Mouse (Mus musculus) midbrain, embryonic 10.5 days (tissue): ENCODE results near the gene Ptpn1. TPM values are rescaled to one million over a fixed set of nuclear protein-coding genes. Genes with fewer than 3 reads are reported as not detected.
A peak's percentile ranks its signal among the peaks of the same experiment; 100 is the strongest.

ENCODE experiments used
- DNase-seq: peaks from one replicate; pipeline ENCODE4 v3.0.0-alpha.2; 2017; ENCODE audit warnings: low spot score
- H3K27ac ChIP-seq: fragments of 300-500 bp; sonication (generic); replicated peaks from 2 replicates; pipeline ENCODE4 v1.5.1; 2016; ENCODE audit warnings: mild to moderate bottlenecking
- H3K27me3 ChIP-seq: fragments of 300-500 bp; sonication (generic); 2 replicates; pipeline ENCODE4 v1.6.1; 2016; ENCODE audit warnings: low read depth, mild to moderate bottlenecking; ENCODE audit not compliant: poor library complexity, severe bottlenecking
- H3K36me3 ChIP-seq: fragments of 300-500 bp; sonication (generic); 2 replicates; pipeline ENCODE4 v1.6.1; 2016; ENCODE audit warnings: mild to moderate bottlenecking, moderate library complexity
- H3K4me1 ChIP-seq: fragments of 300-500 bp; sonication (generic); 2 replicates; pipeline ENCODE4 v1.6.1; 2016
- H3K4me3 ChIP-seq: fragments of 300-500 bp; sonication (generic); 2 replicates; pipeline ENCODE4 v1.5.1; 2016; ENCODE audit warnings: mild to moderate bottlenecking, moderate library complexity
- H3K9me3 ChIP-seq: fragments of 300-500 bp; sonication (generic); replicated peaks from 2 replicates; pipeline ENCODE4 v1.6.1; 2016; ENCODE audit warnings: mild to moderate bottlenecking
- WGBS: fragments of 180-500 bp; shearing (Covaris S2); methylation state at CpG from one replicate; pipeline ENCODE4 v1.1.7; 2016; 5-methylcytosine and 5-hydroxymethylcytosine counted together
- polyA plus RNA-seq: library from polyadenylated mRNA; unstranded; fragments of >200 nt; fragmentation: Nextera tagmentation; extraction: Ambion mirVana; gene quantifications from 2 replicates; pipeline ENCODE4 v1.2.1, GENCODE M21; 2016

Gene Ptpn1
- polyA plus RNA-seq, 1 experiment from 2014 or later = 79.2 TPM

DNA sequence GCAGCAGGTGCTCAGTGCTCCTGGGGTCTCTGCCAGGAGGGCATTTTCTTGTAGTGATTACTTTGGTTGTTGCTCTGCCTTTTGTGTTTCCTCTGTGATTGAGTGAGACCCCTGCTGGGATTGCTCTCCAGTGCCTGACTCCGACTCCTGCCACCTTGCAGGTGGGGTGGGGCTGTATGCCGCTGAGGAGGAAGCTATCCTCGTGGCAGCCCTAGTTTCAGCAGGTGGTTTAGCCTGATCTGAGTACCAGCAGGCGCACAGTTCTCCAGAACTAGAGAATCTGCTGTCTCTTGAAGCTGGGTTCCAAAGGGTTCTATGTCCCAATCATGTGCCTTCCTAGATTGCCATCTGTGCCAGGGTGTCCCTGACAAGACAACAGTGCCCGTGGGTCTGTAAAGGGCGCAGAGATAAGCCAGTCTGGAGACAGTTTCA lies 9.9 kb downstream of the Ptpn1 start:
- H3K36me3 ChIP-seq = no peaks in the 10 kb centered on the region
- H3K9me3 ChIP-seq = no peaks in the 10 kb centered on the region
- no peak overlapping the region for H3K4me3 ChIP-seq
- no peak for DNase-seq
- H3K27ac ChIP-seq = peak overlapping the region; percentile 46; the same call in 1 of the 2 replicates
- no peaks in the 10 kb centered on the region for H3K27me3 ChIP-seq
- peaks cover 67% of the 10 kb centered on the region for H3K4me1 ChIP-seq
- 46% methylated on average over 6 of the region's 6 CpGs for WGBS

DNA sequence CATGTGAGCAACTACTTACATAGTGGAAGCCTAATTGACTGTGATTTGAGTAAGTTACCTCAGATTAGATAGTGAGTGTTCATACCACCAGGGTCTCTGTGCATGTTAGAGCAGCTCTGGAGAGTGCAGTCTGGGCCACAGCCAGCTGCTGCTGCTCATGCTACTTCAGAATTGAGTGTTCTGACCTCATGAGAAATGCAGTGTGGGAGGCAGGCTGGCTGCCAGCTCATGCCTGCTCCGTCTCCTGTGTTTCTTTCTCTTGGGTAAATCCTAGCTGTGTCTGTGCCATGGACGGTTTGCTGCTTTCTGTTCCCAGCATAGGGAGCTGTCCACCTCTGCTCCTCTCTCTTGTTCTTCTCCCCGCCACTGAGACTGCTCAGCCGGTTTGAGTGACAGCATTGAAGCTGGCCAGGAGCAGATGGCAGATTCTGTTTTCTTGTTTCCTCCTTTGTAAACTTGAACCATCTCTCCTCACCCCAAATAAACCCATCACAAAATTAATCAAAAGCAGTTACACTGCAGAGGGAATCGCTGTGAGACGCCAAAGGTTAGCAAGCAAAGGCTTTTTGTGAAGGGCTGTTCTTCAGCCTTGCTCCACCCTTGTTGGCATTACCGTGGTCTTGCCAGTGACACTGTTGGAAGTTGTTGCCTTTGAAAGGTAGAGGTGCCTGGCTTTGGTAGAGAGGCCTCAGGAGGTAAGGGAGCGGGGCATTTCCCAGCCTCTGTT lies 10.5 kb downstream of the Ptpn1 start:
- no peaks in the 10 kb centered on the region for H3K36me3 ChIP-seq
- H3K9me3 ChIP-seq = no peaks in the 10 kb centered on the region
- no peaks in the 10 kb centered on the region for H3K27me3 ChIP-seq
- H3K4me3 ChIP-seq = no peak overlapping the region
- H3K4me1 ChIP-seq = peaks cover 67% of the 10 kb centered on the region
- peak overlapping the region; percentile 50 for H3K27ac ChIP-seq
- 58% methylated on average over 8 of the region's 8 CpGs for WGBS
- peak; percentile 14 for DNase-seq

DNA sequence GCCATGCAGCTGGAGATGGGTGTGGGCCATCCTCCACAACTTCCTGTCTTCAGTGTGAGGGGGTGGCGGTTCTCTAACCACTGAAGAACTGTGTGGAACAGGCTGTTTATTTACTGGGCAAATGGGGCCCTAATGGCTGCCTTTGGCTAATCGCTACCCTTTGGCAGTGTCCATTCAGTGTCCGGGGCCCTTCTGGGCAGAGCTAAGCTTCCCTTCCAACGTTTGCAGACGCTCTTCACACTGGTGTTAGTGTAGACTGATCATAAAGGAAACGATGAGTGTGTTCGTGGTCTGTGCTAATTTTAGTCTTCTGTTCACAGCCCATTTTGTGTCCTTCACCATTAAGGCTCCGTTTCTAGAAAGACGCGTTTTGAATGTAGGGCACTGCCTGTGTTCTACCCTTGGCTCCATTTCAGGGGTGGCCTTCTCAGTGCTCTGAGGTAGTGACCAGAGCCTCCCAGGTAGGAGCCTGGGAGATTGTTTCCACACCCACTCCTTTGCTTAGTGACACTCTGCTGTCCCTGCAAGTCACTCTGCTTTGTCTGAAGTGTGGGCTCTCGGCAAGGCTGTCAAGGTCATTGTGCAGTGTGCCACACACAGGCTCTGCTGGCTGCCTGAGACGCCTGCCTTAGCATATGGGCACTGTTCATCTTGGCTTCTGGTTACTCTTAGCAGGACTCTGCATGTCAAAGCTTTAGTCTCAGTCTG lies 11.2 kb downstream of the Ptpn1 start:
- 88% methylated on average over 12 of the region's 12 CpGs for WGBS
- H3K36me3 ChIP-seq = no peaks in the 10 kb centered on the region
- H3K9me3 ChIP-seq = no peaks in the 10 kb centered on the region
- H3K27ac ChIP-seq = peak overlapping the region; percentile 50
- no peak overlapping the region for H3K4me3 ChIP-seq
- H3K27me3 ChIP-seq = no peaks in the 10 kb centered on the region
- peaks cover 70% of the 10 kb centered on the region for H3K4me1 ChIP-seq
- DNase-seq = no peak

DNA sequence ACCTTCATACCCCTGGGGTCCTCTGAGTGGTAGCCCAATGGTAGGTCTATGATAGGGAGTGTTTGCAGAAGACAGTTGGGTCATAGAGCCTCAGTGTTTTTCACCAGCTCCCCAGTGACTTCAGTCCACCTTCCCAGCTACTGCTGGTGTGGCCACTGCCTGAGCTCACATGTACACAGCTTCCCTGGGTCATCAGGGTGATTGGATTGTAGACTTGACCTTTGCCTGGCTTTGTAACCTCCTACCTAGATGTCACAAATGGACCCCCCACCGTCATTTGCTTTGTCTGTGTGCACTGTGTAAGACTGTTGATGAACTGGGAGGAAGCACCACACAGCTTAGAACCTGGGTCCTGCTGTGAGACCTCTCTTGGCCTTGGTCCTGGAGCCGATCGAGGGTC lies 12.3 kb downstream of the Ptpn1 start:
- H3K27ac ChIP-seq = no peak overlapping the region
- DNase-seq = no peak
- H3K36me3 ChIP-seq = no peaks in the 10 kb centered on the region
- no peaks in the 10 kb centered on the region for H3K27me3 ChIP-seq
- whole genome bisulfite sequencing = 85% methylated on average over 3 of the region's 3 CpGs
- peaks cover 73% of the 10 kb centered on the region for H3K4me1 ChIP-seq
- H3K4me3 ChIP-seq = no peak overlapping the region
- H3K9me3 ChIP-seq = no peaks in the 10 kb centered on the region

DNA sequence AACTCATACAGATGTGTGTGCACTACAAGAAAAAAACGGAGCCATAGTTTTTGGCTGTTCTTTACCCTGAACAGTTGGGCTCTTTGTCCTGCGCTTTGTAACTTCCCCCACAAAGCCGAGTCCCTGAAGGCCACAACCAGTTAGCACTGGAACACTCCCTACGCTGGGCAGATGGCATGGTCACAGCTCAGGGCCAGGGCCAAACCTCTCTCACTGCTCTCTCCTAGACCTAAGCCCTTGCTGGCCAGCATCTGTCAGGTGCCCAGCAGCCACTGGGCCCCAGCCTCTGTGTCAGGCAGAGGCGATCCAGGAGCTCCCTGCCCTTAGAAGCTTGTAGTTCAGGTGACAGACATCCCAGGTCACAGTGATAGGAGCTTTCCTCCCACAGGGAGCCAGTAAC lies 13.6 kb downstream of the Ptpn1 start:
- WGBS = 94% methylated on average over 5 of the region's 5 CpGs
- Histone ChIP-seq H3K4me3 (no peak overlapping the region), H3K27ac (peak overlapping the region; percentile 39; the same call in 1 of the 2 replicates), H3K9me3 (no peaks in the 10 kb centered on the region), H3K27me3 (no peaks in the 10 kb centered on the region), H3K36me3 (no peaks in the 10 kb centered on the region), H3K4me1 (peaks cover 67% of the 10 kb centered on the region)
- no peak for DNase-seq

DNA sequence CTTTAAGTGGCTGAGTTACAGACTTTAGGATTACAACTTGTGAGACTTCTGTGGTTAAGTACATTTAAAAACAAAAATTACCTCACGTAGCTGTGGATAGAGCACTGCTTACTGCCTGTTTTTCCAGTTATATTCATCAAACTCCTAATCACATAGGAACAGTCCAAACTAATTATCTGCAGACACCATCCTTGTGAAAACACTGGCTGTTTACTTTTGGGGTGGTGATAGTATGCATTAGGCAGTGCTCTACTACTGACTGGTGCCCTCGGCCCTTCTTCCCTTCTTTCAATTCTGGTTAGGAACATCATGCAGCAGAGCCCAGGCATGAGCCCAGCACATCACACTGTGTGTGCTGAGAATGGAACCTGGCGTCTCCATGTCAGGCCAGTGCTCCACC lies 15.4 kb downstream of the Ptpn1 start:
- Histone ChIP-seq H3K4me1 (peaks cover 51% of the 10 kb centered on the region), H3K4me3 (no peak overlapping the region), H3K9me3 (no peaks in the 10 kb centered on the region), H3K27ac (no peak overlapping the region), H3K36me3 (no peaks in the 10 kb centered on the region; the same call in 1 of the 2 replicates), H3K27me3 (no peaks in the 10 kb centered on the region)
- WGBS = 81% methylated on average over 3 of the region's 3 CpGs
- DNase-seq = no peak

DNA sequence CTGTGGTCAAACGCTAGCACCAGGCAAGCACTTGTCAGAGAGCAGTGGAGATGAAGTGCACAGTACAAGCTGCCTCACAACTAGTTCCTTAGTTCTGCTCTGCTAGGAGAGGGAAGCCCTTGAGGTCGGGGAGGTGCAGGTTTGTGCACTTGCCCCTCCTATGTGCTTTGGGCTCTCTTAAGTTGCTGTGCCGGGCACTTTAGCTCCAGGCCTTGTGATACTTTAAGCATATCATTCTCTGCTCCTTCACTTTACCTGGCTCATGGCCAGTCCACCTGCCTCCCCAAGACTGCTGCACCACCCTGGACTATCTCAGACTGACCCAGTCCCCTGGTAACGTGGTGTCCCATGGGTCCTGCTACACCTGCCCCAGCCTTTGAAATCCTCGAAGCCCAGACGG lies 16.2 kb downstream of the Ptpn1 start:
- Histone ChIP-seq H3K9me3 (no peaks in the 10 kb centered on the region), H3K27me3 (no peaks in the 10 kb centered on the region), H3K4me1 (peaks cover 43% of the 10 kb centered on the region), H3K4me3 (no peak overlapping the region), H3K27ac (0 out of 2 replicates have a peak overlapping the region, but pooled peaks have one; percentile 9), H3K36me3 (no peaks in the 10 kb centered on the region; the same call in 1 of the 2 replicates)
- no peak for DNase-seq
- WGBS = 87% methylated on average over 6 of the region's 6 CpGs

DNA sequence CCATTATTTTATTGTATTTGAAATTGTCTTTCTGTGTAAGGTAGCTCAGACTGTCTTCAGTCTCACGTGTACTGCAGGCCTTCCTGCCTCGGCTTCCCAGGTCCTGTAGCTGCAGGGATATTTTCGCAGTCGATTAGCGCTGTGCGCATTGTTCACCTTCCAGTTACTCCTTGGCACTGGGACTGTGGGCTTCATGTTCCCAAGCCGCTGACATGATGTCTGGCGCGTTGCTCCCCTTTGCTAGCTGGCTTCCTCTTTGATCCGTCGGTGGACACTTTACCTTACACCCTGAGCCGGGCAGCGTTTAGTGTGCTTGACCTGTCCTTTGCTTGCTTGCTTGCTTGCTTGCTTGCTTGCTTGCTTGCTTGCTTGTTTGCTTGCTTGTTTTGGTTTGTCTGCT lies 16.7 kb downstream of the Ptpn1 start:
- no peak for DNase-seq
- Histone ChIP-seq H3K27ac (0 out of 2 replicates have a peak overlapping the region, but pooled peaks have one; percentile 9), H3K9me3 (no peaks in the 10 kb centered on the region), H3K4me3 (no peak overlapping the region), H3K36me3 (no peaks in the 10 kb centered on the region; the same call in 1 of the 2 replicates), H3K4me1 (peaks cover 38% of the 10 kb centered on the region), H3K27me3 (no peaks in the 10 kb centered on the region)
- WGBS = 91% methylated on average over 13 of the region's 13 CpGs

DNA sequence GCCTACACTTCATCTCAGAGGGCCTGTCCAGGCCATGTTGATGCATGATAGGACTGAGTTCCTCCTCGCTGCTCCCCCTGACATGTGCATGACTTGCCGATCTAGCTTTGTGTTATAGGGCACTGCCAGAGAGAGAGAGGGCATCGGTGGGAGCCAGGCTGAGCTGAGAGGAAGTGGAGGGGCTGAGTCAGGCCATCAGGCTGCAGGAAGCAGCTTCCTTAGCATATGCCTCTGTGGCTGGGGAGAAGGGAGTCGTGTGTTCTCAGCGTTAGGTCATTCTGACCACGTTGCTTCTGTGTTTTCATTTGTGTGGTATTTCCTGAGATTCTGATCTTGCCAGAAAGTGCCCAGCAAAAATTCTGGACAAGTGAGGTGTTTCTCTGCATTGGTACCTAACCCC lies 17.4 kb downstream of the Ptpn1 start:
- peaks cover 31% of the 10 kb centered on the region for H3K4me1 ChIP-seq
- DNase-seq = no peak
- no peak overlapping the region for H3K27ac ChIP-seq
- H3K27me3 ChIP-seq = no peaks in the 10 kb centered on the region
- H3K9me3 ChIP-seq = no peaks in the 10 kb centered on the region
- H3K4me3 ChIP-seq = no peak overlapping the region
- H3K36me3 ChIP-seq = peaks cover 2% of the 10 kb centered on the region; the same call in 1 of the 2 replicates
- 82% methylated on average over 6 of the region's 6 CpGs for WGBS

DNA sequence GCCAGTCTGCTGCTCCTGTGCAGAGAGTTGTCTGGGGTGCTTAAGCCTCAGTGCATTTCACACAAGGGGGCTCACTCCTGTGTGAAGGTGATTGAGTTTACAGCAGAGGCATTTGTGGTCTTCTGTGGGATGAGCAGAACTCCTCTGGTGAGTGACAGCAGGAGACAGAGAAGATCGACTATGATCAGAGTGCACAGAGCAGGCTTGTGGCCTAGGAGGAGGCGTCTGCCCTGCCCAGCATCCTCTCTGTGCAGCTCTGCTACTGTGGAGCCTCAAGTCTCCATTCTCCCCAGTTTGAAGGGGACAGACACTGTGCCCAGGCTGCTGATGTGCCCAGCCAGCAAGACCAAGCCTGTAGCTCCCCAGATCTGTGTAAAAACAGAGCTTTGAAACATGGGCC lies 18.0 kb downstream of the Ptpn1 start:
- Histone ChIP-seq H3K27ac (no peak overlapping the region), H3K4me1 (peaks cover 26% of the 10 kb centered on the region), H3K36me3 (peaks cover 2% of the 10 kb centered on the region; the same call in 1 of the 2 replicates), H3K27me3 (no peaks in the 10 kb centered on the region), H3K9me3 (no peaks in the 10 kb centered on the region), H3K4me3 (no peak overlapping the region)
- 72% methylated on average over 2 of the region's 2 CpGs for WGBS
- DNase-seq = no peak

DNA sequence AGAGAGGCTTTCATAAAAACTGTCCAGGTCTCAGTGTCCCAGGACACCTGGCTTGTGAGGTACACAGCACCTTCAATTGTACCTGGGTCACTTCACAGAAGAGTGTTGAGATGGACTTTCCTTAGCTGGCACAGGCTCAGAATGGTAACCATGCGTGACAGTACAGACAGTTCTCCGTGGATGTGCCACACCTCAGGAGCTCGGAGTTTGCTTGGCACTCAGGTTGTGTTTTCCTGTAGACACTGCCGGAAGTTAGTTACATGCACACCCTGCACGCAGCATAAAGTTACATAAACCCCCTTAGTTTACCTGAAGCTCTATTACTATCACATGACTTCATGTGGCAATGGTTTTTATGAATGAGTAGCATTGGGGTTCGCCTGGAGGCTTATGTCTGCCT lies 18.8 kb downstream of the Ptpn1 start:
- no peak for DNase-seq
- H3K36me3 ChIP-seq = peaks cover 2% of the 10 kb centered on the region; the same call in 1 of the 2 replicates
- no peaks in the 10 kb centered on the region for H3K9me3 ChIP-seq
- WGBS = 85% methylated on average over 6 of the region's 6 CpGs
- H3K4me3 ChIP-seq = no peak overlapping the region
- H3K27me3 ChIP-seq = no peaks in the 10 kb centered on the region
- no peak overlapping the region for H3K27ac ChIP-seq
- H3K4me1 ChIP-seq = peaks cover 17% of the 10 kb centered on the region

DNA sequence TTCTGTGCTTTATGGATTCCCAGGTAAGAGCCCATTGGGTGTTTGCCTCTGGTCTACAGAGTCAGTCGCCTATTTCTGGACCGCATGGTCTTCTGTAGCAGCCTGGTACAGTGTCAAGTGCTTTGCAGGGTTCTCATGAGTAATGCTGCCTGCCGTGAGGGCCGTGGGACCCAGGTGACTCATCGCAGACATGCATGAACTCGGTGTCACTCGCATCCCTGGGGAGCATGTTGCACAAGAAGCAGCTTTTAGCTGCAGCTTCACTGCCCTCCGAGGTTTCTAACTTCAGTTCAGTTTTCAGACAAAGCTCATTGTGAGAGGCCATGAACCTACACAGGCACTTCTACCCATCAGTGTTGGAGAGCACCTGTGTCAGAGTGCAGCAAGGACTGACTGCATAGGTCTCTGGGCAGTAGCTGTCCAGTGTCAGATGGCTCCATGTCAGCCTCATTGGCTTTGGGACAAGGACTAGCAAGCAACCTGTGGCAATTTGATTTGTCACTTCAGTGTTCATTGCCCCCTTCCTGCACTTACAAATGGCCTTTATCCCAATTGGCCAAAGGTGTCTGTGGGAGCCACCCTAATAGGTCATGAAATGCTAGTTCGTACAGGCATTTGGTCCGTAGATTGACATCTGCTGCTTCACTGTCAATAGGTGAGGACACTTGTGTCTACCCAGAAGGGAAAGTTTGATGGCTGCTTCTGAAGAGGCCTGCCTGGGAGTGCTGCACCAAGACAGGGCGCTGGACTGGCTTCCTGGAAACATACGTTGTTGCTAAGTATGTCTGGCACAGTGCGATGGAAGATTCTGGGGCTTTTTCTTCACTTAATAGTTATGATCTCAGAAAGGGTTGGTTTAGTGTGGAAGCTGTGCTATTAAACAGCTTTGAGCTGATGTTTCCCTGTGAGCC lies 19.7 kb downstream of the Ptpn1 start:
- H3K4me1 ChIP-seq = peaks cover 16% of the 10 kb centered on the region
- peaks cover 2% of the 10 kb centered on the region; the same call in 1 of the 2 replicates for H3K36me3 ChIP-seq
- no peaks in the 10 kb centered on the region for H3K27me3 ChIP-seq
- H3K27ac ChIP-seq = no peak overlapping the region
- WGBS = 92% methylated on average over 13 of the region's 13 CpGs
- H3K9me3 ChIP-seq = no peaks in the 10 kb centered on the region
- H3K4me3 ChIP-seq = no peak overlapping the region
- DNase-seq = no peak
